Mouse (Mus musculus) lung, embryonic 14.5 days (tissue): ENCODE measurements around the gene Nyap1. TPM values are rescaled to one million over a fixed set of nuclear protein-coding genes. Genes with fewer than 3 reads are reported as not detected.

Source experiments
- ATAC-seq: fragments of 200-750 bp; cut with Nextera tagmentation; 2 replicates; pipeline ENCODE4 v1.8.0; 2017; ENCODE audit warnings: mild to moderate bottlenecking, moderate TSS enrichment, moderate library complexity; ENCODE audit not compliant: insufficient read depth
- DNase-seq: peaks from one replicate; pipeline ENCODE4 v3.0.0-alpha.2; 2015
- H3K27ac ChIP-seq: fragments of 300-500 bp; sonication (generic); 2 replicates; pipeline ENCODE4 v1.5.1; 2014; ENCODE audit warnings: low read depth, mild to moderate bottlenecking, moderate library complexity
- H3K27me3 ChIP-seq: fragments of 300-500 bp; sonication (generic); 2 replicates; pipeline ENCODE4 v1.6.1; 2014; ENCODE audit warnings: low read length, control low read depth; ENCODE audit not compliant: insufficient read depth
- H3K36me3 ChIP-seq: fragments of 300-500 bp; sonication (generic); 2 replicates; pipeline ENCODE4 v1.6.1; 2014; ENCODE audit warnings: control low read depth; ENCODE audit not compliant: insufficient read depth
- H3K4me1 ChIP-seq: fragments of 300-500 bp; sonication (generic); 2 replicates; pipeline ENCODE4 v1.6.1; 2014; ENCODE audit warnings: antibody characterized with exemption, control low read depth; ENCODE audit not compliant: insufficient read depth
- H3K4me2 ChIP-seq: fragments of 300-500 bp; sonication (generic); 2 replicates; pipeline ENCODE4 v1.6.1; 2014; ENCODE audit warnings: mild to moderate bottlenecking
- H3K4me3 ChIP-seq: fragments of 300-500 bp; sonication (generic); 2 replicates; pipeline ENCODE4 v1.5.1; 2014; ENCODE audit warnings: low read depth, low read length
- H3K9ac ChIP-seq: fragments of 300-500 bp; sonication (generic); 2 replicates; pipeline ENCODE4 v1.6.1; 2014
- H3K9me3 ChIP-seq: fragments of 300-500 bp; sonication (generic); 2 replicates; pipeline ENCODE4 v1.6.1; 2016; ENCODE audit warnings: low read depth, low read length, control low read depth
- CTCF ChIP-seq: IDR thresholded peaks from 2 replicates; pipeline ENCODE4 v1.5.1; 2016; ENCODE audit warnings: antibody characterized with exemption, low read depth
- WGBS: fragments of 180-500 bp; shearing (Covaris S2); extraction: QIAGEN DNeasy Blood & Tissue Kit; methylation state at CpG from one replicate; pipeline ENCODE4 v1.1.7; 2014; 5-methylcytosine and 5-hydroxymethylcytosine counted together
- polyA plus RNA-seq: library from polyadenylated mRNA; unstranded; fragments of >200 nt; fragmentation: Nextera tagmentation; extraction: Ambion mirVana; gene quantifications from 2 replicates; pipeline ENCODE4 v1.2.1, GENCODE M21; 2014

Nyap1 gene
- polyA plus RNA-seq, 1 experiment from 2014 or later = 0.93 TPM

GRCm38 (mm10) chr5:137778635-137779034 is 37.2 kb upstream of the Nyap1 start, which contains the start of gene Ppp1r35:
Gene Ppp1r35 (plus strand): TSS chr5:137778849.
- ATAC-seq (peak; percentile 93), DNase-seq (peak; percentile 99)
- TF ChIP-seq CTCF = no peak
- H3K4me3 ChIP-seq = peak within 1 kb of the TSS; percentile 98
- H3K4me1 ChIP-seq = peaks cover 6% of the 10 kb centered on the region; the same call in 1 of the 2 replicates
- peak within 1 kb of the TSS; percentile 96 for H3K4me2 ChIP-seq
- peaks cover 37% of the 10 kb centered on the region for H3K36me3 ChIP-seq
- no peaks in the 10 kb centered on the region for H3K27me3 ChIP-seq
- under 1% methylated on average over 31 of the region's 31 CpGs for WGBS
- peak within 1 kb of the TSS; percentile 91 for H3K27ac ChIP-seq
- H3K9ac ChIP-seq = peak within 1 kb of the TSS; percentile 88
- H3K9me3 ChIP-seq = no peaks in the 10 kb centered on the region

- 69% methylated on average over 7 of the region's 7 CpGs for WGBS
- H3K9me3 ChIP-seq = no peaks in the 10 kb centered on the region
- DNase-seq (no peak), ATAC-seq (no peak)
- no peaks in the 10 kb centered on the region for H3K4me1 ChIP-seq
- H3K9ac ChIP-seq = no peak overlapping the region
- peaks cover 24% of the 10 kb centered on the region for H3K36me3 ChIP-seq
- H3K4me2 ChIP-seq = no peak overlapping the region
- no peak for TF ChIP-seq CTCF
- H3K4me3 ChIP-seq = no peak overlapping the region
- no peaks in the 10 kb centered on the region for H3K27me3 ChIP-seq
- H3K27ac ChIP-seq = no peak overlapping the region
These were observed 35.9 kb upstream of the Nyap1 start for GRCm38 (mm10) chr5:137777267-137777845.

GRCm38 (mm10) chr5:137776408-137776918 is 35.1 kb upstream of the Nyap1 start:
- ATAC-seq = peak; percentile 32; the same call in 1 of the 2 replicates
- peak; percentile 50 for DNase-seq
- WGBS = 23% methylated on average over 5 of the region's 5 CpGs
- no peaks in the 10 kb centered on the region for H3K27me3 ChIP-seq
- no peaks in the 10 kb centered on the region for H3K9me3 ChIP-seq
- no peak for TF ChIP-seq CTCF
- no peak overlapping the region for H3K27ac ChIP-seq
- H3K36me3 ChIP-seq = peaks cover 15% of the 10 kb centered on the region
- H3K4me2 ChIP-seq = no peak overlapping the region
- no peak overlapping the region for H3K9ac ChIP-seq
- no peaks in the 10 kb centered on the region for H3K4me1 ChIP-seq
- no peak overlapping the region for H3K4me3 ChIP-seq

GRCm38 (mm10) chr5:137775587-137776290 is 34.3 kb upstream of the Nyap1 start:
- no peak overlapping the region for H3K4me3 ChIP-seq
- DNase-seq (no peak), ATAC-seq (no peak)
- H3K4me1 ChIP-seq = no peaks in the 10 kb centered on the region
- no peak for TF ChIP-seq CTCF
- H3K4me2 ChIP-seq = no peak overlapping the region
- no peaks in the 10 kb centered on the region for H3K9me3 ChIP-seq
- no peaks in the 10 kb centered on the region for H3K27me3 ChIP-seq
- peaks cover 8% of the 10 kb centered on the region for H3K36me3 ChIP-seq
- H3K27ac ChIP-seq = no peak overlapping the region
- H3K9ac ChIP-seq = no peak overlapping the region
- WGBS = 88% methylated on average over 2 of the region's 2 CpGs

- Histone ChIP-seq H3K9me3 (no peaks in the 10 kb centered on the region), H3K36me3 (no peaks in the 10 kb centered on the region), H3K4me3 (no peak overlapping the region), H3K27me3 (no peaks in the 10 kb centered on the region), H3K9ac (no peak overlapping the region), H3K4me1 (no peaks in the 10 kb centered on the region), H3K4me2 (no peak overlapping the region), H3K27ac (no peak overlapping the region)
- TF ChIP-seq CTCF = no peak
- ATAC-seq (no peak), DNase-seq (no peak)
These were observed 31.3 kb upstream of the Nyap1 start for GRCm38 (mm10) chr5:137772755-137773154.

GRCm38 (mm10) chr5:137770709-137771108 is 29.3 kb upstream of the Nyap1 start:
- no peak overlapping the region for H3K9ac ChIP-seq
- no peaks in the 10 kb centered on the region for H3K4me1 ChIP-seq
- no peaks in the 10 kb centered on the region for H3K9me3 ChIP-seq
- peak; percentile 91 for TF ChIP-seq CTCF
- H3K27me3 ChIP-seq = no peaks in the 10 kb centered on the region
- no peak overlapping the region for H3K4me2 ChIP-seq
- ATAC-seq = no peak
- WGBS = 51% methylated on average over 2 of the region's 2 CpGs
- H3K27ac ChIP-seq = no peak overlapping the region
- H3K36me3 ChIP-seq = no peaks in the 10 kb centered on the region
- DNase-seq = peak; percentile 82
- H3K4me3 ChIP-seq = no peak overlapping the region

GRCm38 (mm10) chr5:137768475-137768874 is 27.1 kb upstream of the Nyap1 start:
- no peak for TF ChIP-seq CTCF
- Histone ChIP-seq H3K36me3 (no peaks in the 10 kb centered on the region), H3K27ac (no peak overlapping the region), H3K4me2 (no peak overlapping the region), H3K4me1 (no peaks in the 10 kb centered on the region), H3K9me3 (no peaks in the 10 kb centered on the region), H3K9ac (no peak overlapping the region), H3K4me3 (no peak overlapping the region), H3K27me3 (no peaks in the 10 kb centered on the region)
- ATAC-seq (no peak), DNase-seq (no peak)
- whole genome bisulfite sequencing = 61% methylated on average over 1 of the region's 1 CpGs
